Mouse (Mus musculus) spleen, adult 12 weeks (tissue): ENCODE measurements around the gene Zfp1.

Experiments
- DNase-seq: peaks from one replicate; pipeline ENCODE4 v3.0.0; 2022; ENCODE audit warnings: low spot score

Zfp1 gene

GRCm38 (mm10) chr8:111714295-111714694, 71.1 kb downstream of the Zfp1 start:
- no peak for DNase-seq

DNA sequence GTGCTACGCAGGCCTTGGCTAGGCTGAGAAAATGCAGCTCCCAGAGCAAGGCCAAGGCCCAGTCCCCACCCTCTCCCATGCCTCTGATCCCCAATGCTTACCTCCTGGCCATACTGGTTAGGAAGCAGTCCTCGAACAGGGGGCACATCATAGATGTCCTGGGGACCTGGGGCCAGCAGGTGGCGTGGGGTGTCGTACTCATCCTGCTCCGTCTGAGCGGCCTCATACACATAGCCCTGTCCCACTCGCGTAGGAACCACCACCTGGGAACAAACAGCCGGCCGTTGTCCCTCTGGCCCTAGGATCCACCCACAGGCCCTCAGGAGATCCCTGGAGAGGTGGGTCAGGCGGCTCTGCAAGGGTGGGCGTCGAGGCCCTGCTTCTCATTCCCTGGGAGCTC, 72.3 kb downstream of the Zfp1 start:
- DNase-seq, result no peak

GRCm38 (mm10) chr8:111716603-111717487, 73.6 kb downstream of the Zfp1 start:
- DNase-seq, result no peak

GRCm38 (mm10) chr8:111717488-111717792, 74.2 kb downstream of the Zfp1 start:
- DNase-seq, result no peak

DNA sequence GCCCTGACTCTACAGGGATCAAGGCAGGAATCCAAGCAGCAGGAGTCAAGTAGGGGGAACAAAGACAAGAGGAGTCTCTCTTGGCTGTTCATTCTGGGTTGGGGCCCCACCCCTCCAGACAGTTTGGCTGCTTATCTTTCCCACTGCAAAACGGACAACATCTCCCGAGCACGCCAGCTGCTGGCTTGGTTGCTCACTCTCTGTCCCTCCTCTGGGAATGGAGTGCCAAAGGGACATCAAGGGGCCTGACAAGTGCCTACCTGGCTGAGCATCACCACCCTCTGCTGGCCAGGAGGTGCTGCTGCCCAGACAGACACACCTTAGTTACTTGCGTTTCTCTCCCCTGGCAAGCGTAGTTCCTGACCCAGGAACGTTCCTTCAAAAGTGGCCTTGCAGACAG, 74.7 kb downstream of the Zfp1 start:
- DNase-seq, result no peak

- DNase-seq, result no peak
Measured at GRCm38 (mm10) chr8:111718937-111719336, 75.7 kb downstream of the Zfp1 start.

DNA sequence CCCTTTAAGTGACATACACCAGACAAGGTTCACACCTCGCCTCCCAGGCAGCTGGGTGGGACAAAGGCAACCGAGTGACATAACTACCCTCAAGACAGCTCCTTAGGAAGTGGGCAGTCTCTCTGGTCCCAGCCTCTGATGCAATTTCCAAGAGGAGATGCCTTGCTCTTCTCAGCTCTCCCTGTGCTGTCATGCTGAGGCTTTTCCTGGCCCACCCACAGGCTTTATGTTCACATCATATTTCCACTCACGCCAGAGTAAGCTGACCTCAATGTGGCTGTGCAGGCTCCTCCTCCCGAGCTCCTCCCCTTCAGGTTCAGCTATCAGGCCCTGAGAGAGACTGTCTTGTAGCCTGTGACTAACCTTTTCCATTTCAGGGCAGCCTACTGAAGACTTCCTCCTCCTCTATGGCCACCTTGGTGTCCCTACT, 76.9 kb downstream of the Zfp1 start:
- DNase-seq, result no peak
